In genomic region chr11:84943948-84944347, GRCm38 (mm10) we compare ENCODE assay signal across 8 mouse cellular contexts. TPM values are rescaled to one million over a fixed set of nuclear protein-coding genes. Genes with fewer than 3 reads are reported as not detected.
DNase-seq lines count a peak whose midpoint lies in the region; ATAC-seq and TF ChIP-seq lines count a peak whose summit lies in the region.

No protein-coding gene starts in this region.

- H3K9me3 ChIP-seq in hindbrain, postnatal 0 days (ENCODE audit: low read length), result no peaks in the 10 kb centered on the region
- H3K9me3 ChIP-seq in liver, embryonic 13.5 days (replicated peaks), result no peaks in the 10 kb centered on the region
- no peaks in the 10 kb centered on the region for H3K9me3 ChIP-seq in neural tube, embryonic 12.5 days

- H3K36me3 ChIP-seq in hindbrain, postnatal 0 days (ENCODE audit: insufficient read depth, low read length), result no peaks in the 10 kb centered on the region
- H3K36me3 ChIP-seq in liver, embryonic 13.5 days, result no peaks in the 10 kb centered on the region
- no peaks in the 10 kb centered on the region for H3K36me3 ChIP-seq in neural tube, embryonic 12.5 days

- WGBS in hindbrain, postnatal 0 days, result 4% methylated on average over 15 of the region's 15 CpGs
- 0% methylated on average over 15 of the region's 15 CpGs for WGBS in liver, embryonic 13.5 days (ENCODE audit: insufficient replicate concordance)
- under 1% methylated on average over 15 of the region's 15 CpGs for WGBS in neural tube, embryonic 12.5 days

- no peak for TF ChIP-seq CTCF in hindbrain, postnatal 0 days (IDR thresholded peaks at IDR 0.05; ENCODE audit: low read depth)

- intact Hi-C loops in left cerebral cortex, postnatal 14 days (cut with DNase I), result no loop called here

- H3K4me3 ChIP-seq in hindbrain, postnatal 0 days (ENCODE audit: low read length), result no peak overlapping the region
- H3K4me3 ChIP-seq in liver, embryonic 13.5 days (replicated peaks), result peak overlapping the region; percentile 4; the same call in 1 of the 2 replicates
- 0 out of 2 replicates have a peak overlapping the region, but pooled peaks have one; percentile 7 for H3K4me3 ChIP-seq in neural tube, embryonic 12.5 days

- peak overlapping the region; percentile 25 for H3K4me2 ChIP-seq in hindbrain, postnatal 0 days (ENCODE audit: low read depth, low read length)
- peak overlapping the region; percentile 30 for H3K4me2 ChIP-seq in liver, embryonic 13.5 days
- H3K4me2 ChIP-seq in neural tube, embryonic 12.5 days (replicated peaks), result peak overlapping the region; percentile 49

- 0 out of 2 replicates have a peak, but pooled peaks have one; percentile 18 for ATAC-seq in erythroblast, adult 5-6 weeks (replicated peaks; ENCODE audit: low FRiP score, poor library complexity, severe bottlenecking)
- no peak for ATAC-seq in hindbrain, postnatal 0 days
- no peak for ATAC-seq in liver, embryonic 13.5 days (ENCODE audit: low read depth)
- no peak for ATAC-seq in neural tube, embryonic 12.5 days (ENCODE audit: low FRiP score, low read depth)

- no peaks in the 10 kb centered on the region for H3K27me3 ChIP-seq in hindbrain, postnatal 0 days (ENCODE audit: insufficient read depth, low read length)
- H3K27me3 ChIP-seq in liver, embryonic 13.5 days, result peaks cover 42% of the 10 kb centered on the region
- peaks cover 10% of the 10 kb centered on the region; the same call in 1 of the 2 replicates for H3K27me3 ChIP-seq in neural tube, embryonic 12.5 days (replicated peaks)

- H3K27ac ChIP-seq in hindbrain, postnatal 0 days, result no peak overlapping the region
- no peak overlapping the region for H3K27ac ChIP-seq in liver, embryonic 13.5 days
- no peak overlapping the region for H3K27ac ChIP-seq in neural tube, embryonic 12.5 days

- H3K4me1 ChIP-seq in hindbrain, postnatal 0 days (ENCODE audit: insufficient read depth, low read length), result peaks cover 16% of the 10 kb centered on the region; the same call in 1 of the 2 replicates
- H3K4me1 ChIP-seq in liver, embryonic 13.5 days (replicated peaks), result peaks cover 13% of the 10 kb centered on the region; the same call in 1 of the 2 replicates
- peaks cover 16% of the 10 kb centered on the region for H3K4me1 ChIP-seq in neural tube, embryonic 12.5 days

- H3K9ac ChIP-seq in hindbrain, postnatal 0 days (replicated peaks; ENCODE audit: low read length), result no peak overlapping the region
- H3K9ac ChIP-seq in liver, embryonic 13.5 days, result no peak overlapping the region
- H3K9ac ChIP-seq in neural tube, embryonic 12.5 days, result no peak overlapping the region

- DNase-seq in right cerebral cortex, postnatal 4 days, result peak; percentile 46
- no peak for DNase-seq in right cerebral cortex, adult 2 months (ENCODE audit: low spot score in 2 of 2)
- DNase-seq in hindbrain, postnatal 0 days (ENCODE audit: low spot score), result peak; percentile 53
- DNase-seq in liver, embryonic 13.5 days, result peak; percentile 33
- peak; percentile 72 for DNase-seq in urinary bladder, postnatal 14 days (ENCODE audit: low spot score)
- no peak for DNase-seq in left cerebral cortex, postnatal 14 days (ENCODE audit: low spot score in 2 of 2)

RNA-seq across cellular contexts. Expression of gene Car4, which starts 13.6 kb away (rescaled TPM):
- total RNA-seq in erythroblast, adult 5-6 weeks (2015; ENCODE audit: low replicate concordance), result not detected in 2 replicates
- total RNA-seq in erythroblast, adult 5-6 weeks (2017; ENCODE audit: low replicate concordance), result not detected in 2 replicates
- total RNA-seq in hindbrain, postnatal 0 days (2014; rRNA removed), result 0.93 and 2.0 TPM in 2 replicates
- 12.3 and 15.0 TPM in 2 replicates for polyA plus RNA-seq in hindbrain, postnatal 0 days (2015; fragmentation: Nextera tagmentation; extraction: Ambion mirVana)
- polyA plus RNA-seq in liver, embryonic 13.5 days (2015; fragmentation: Nextera tagmentation; extraction: Ambion mirVana), result 0.97 and 1.3 TPM in 2 replicates
- 4.8 and 5.7 TPM in 2 replicates for polyA plus RNA-seq in neural tube, embryonic 12.5 days (2016; fragmentation: Nextera tagmentation; extraction: Ambion mirVana)
- 10 to 100 TPM; 75.6 to 99.5 TPM for total RNA-seq in left cerebral cortex, postnatal 14 days (2021)

RNA-seq across cellular contexts. Expression of gene Znhit3, which starts 27.8 kb away (rescaled TPM):
- 1.5 and 6.5 TPM in 2 replicates for total RNA-seq in erythroblast, adult 5-6 weeks (2015; ENCODE audit: low replicate concordance)
- 3.7 and 9.1 TPM in 2 replicates for total RNA-seq in erythroblast, adult 5-6 weeks (2017; ENCODE audit: low replicate concordance)
- 36.7 and 44.4 TPM in 2 replicates for total RNA-seq in hindbrain, postnatal 0 days (2014; rRNA removed)
- polyA plus RNA-seq in hindbrain, postnatal 0 days (2015; fragmentation: Nextera tagmentation; extraction: Ambion mirVana), result 85.9 and 89.3 TPM in 2 replicates
- 53.5 and 54.9 TPM in 2 replicates for polyA plus RNA-seq in liver, embryonic 13.5 days (2015; fragmentation: Nextera tagmentation; extraction: Ambion mirVana)
- polyA plus RNA-seq in neural tube, embryonic 12.5 days (2016; fragmentation: Nextera tagmentation; extraction: Ambion mirVana), result 61.4 and 63.5 TPM in 2 replicates
- 10 to 100 TPM; 28.0 to 34.8 TPM for total RNA-seq in left cerebral cortex, postnatal 14 days (2021)

Comparison
In these comparisons a context has a peak if more than half of its experiments do, and no peak if none do; other contexts are left out.
1. DNase-seq: peak in right cerebral cortex, postnatal 4 days (single experiment), hindbrain, postnatal 0 days (single experiment), liver, embryonic 13.5 days (single experiment) and urinary bladder, postnatal 14 days (single experiment); none in right cerebral cortex, adult 2 months (0 of 2) and left cerebral cortex, postnatal 14 days (0 of 2).
2. RNA of gene Car4, which starts 13.6 kb away (total RNA-seq): 75.6 to 99.5 TPM in left cerebral cortex, postnatal 14 days; 0.93 to 2.0 TPM in hindbrain, postnatal 0 days and not detected in erythroblast, adult 5-6 weeks; every median in the first group is over 10 times any median in the second.
3. Peak in every context shown above with its lines, with median percentiles within 50 percentile points of each other: H3K4me2 ChIP-seq.